ENCODE assay signal across 16 mouse cellular contexts in the genomic region with DNA sequence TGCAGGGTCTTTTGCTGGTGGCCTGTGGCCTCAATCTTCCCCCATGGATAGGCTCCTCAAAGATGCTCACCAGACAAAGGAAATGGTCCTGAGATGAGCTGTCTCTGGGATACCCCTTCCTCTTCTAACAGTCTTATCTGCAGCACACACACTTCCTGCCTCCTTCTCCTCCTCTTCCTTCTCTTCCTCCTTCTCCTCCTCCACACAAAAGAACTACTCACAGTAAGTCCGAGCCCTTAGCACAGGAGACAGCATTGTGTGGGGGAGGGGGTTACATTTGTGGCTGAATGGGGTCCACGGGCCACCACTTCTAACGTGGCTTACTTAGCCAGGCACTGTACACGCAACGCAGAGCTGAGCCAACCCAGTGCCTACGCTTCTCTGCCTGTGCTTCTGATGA. TPM values are rescaled to one million over a fixed set of nuclear protein-coding genes. Genes with fewer than 3 reads are reported as not detected.
DNase-seq lines count a peak whose midpoint lies in the region; ATAC-seq lines count a peak whose summit lies in the region.
"Had no signal": no experiment of that assay in that cellular context is flagged by ENCODE, and none has a peak within 500 bp of the region (broad histone marks: within the 10 kb centered on the region; RNA-seq: fewer than 3 reads in every experiment).

No protein-coding gene starts in this region.

- peak overlapping the region; percentile 77 for H3K27ac ChIP-seq in liver, embryonic 11.5 days (ENCODE audit: low read depth, low read length)
- H3K27ac ChIP-seq in forebrain, embryonic 12.5 days = peak overlapping the region; percentile 79
- peak overlapping the region; percentile 63 for H3K27ac ChIP-seq in hindbrain, embryonic 16.5 days (ENCODE audit: low read depth, low read length)
- H3K27ac ChIP-seq in neural tube, embryonic 14.5 days (ENCODE audit: low read depth, low read length) = 0 out of 2 replicates have a peak overlapping the region, but pooled peaks have one; percentile 31
- H3K27ac ChIP-seq: embryonic facial prominence, embryonic 15.5 days; kidney, embryonic 15.5 days; lung, embryonic 15.5 days had no signal

- ATAC-seq in liver, embryonic 11.5 days (replicated peaks; ENCODE audit: low FRiP score) = peak; percentile 41
- ATAC-seq in forebrain, embryonic 12.5 days (ENCODE audit: low FRiP score) = no peak
- no peak for ATAC-seq in hindbrain, embryonic 16.5 days
- ATAC-seq in neural tube, embryonic 14.5 days (ENCODE audit: low read depth) = no peak

- intact Hi-C loops in gastrocnemius, postnatal 36 days (cut with DNase I) = no loop called here
- intact Hi-C loops in left cerebral cortex, postnatal 36 days (cut with DNase I) = loop anchor here (5.0 kb wide), 1 partner anchor 419 kb away; no protein-coding TSS in a partner anchor

- no peaks in the 10 kb centered on the region for H3K27me3 ChIP-seq in liver, embryonic 11.5 days (replicated peaks; ENCODE audit: control insufficient read depth, insufficient read depth, low read length)
- H3K27me3 ChIP-seq in forebrain, embryonic 12.5 days = no peaks in the 10 kb centered on the region
- no peaks in the 10 kb centered on the region for H3K27me3 ChIP-seq in hindbrain, embryonic 16.5 days (replicated peaks; ENCODE audit: control insufficient read depth, insufficient read depth, low read length)
- no peaks in the 10 kb centered on the region for H3K27me3 ChIP-seq in neural tube, embryonic 14.5 days (ENCODE audit: control insufficient read depth, insufficient read depth, low read length)
- H3K27me3 ChIP-seq: embryonic facial prominence, embryonic 15.5 days; kidney, embryonic 15.5 days; lung, embryonic 15.5 days had no signal

- H3K9ac ChIP-seq in liver, embryonic 11.5 days (ENCODE audit: low read depth, low read length) = no peak overlapping the region
- no peak overlapping the region for H3K9ac ChIP-seq in forebrain, embryonic 12.5 days
- no peak overlapping the region for H3K9ac ChIP-seq in hindbrain, embryonic 16.5 days (ENCODE audit: low read depth, low read length)
- H3K9ac ChIP-seq in neural tube, embryonic 14.5 days (replicated peaks; ENCODE audit: low read depth, low read length) = no peak overlapping the region
- H3K9ac ChIP-seq: embryonic facial prominence, embryonic 15.5 days; kidney, embryonic 15.5 days; lung, embryonic 15.5 days had no signal

- peak overlapping the region; percentile 32; the same call in 1 of the 2 replicates for H3K4me2 ChIP-seq in liver, embryonic 11.5 days
- H3K4me2 ChIP-seq in forebrain, embryonic 12.5 days = no peak overlapping the region
- H3K4me2 ChIP-seq in hindbrain, embryonic 16.5 days (ENCODE audit: low read length) = no peak overlapping the region
- no peak overlapping the region for H3K4me2 ChIP-seq in neural tube, embryonic 14.5 days (ENCODE audit: low read depth, low read length)
- H3K4me2 ChIP-seq: embryonic facial prominence, embryonic 15.5 days; kidney, embryonic 15.5 days; lung, embryonic 15.5 days had no signal

- WGBS in liver, embryonic 11.5 days = 29% methylated on average over 6 of the region's 6 CpGs
- WGBS in forebrain, embryonic 12.5 days = 68% methylated on average over 6 of the region's 6 CpGs
- 67% methylated on average over 6 of the region's 6 CpGs for WGBS in hindbrain, embryonic 16.5 days
- WGBS in neural tube, embryonic 14.5 days = 68% methylated on average over 6 of the region's 6 CpGs

- peaks cover 25% of the 10 kb centered on the region for H3K4me1 ChIP-seq in liver, embryonic 11.5 days (replicated peaks; ENCODE audit: control insufficient read depth, insufficient read depth, low read length)
- peaks cover 28% of the 10 kb centered on the region for H3K4me1 ChIP-seq in forebrain, embryonic 12.5 days
- peaks cover 19% of the 10 kb centered on the region for H3K4me1 ChIP-seq in hindbrain, embryonic 16.5 days (ENCODE audit: control insufficient read depth, insufficient read depth, low read depth, low read length)
- peaks cover 7% of the 10 kb centered on the region; the same call in 1 of the 2 replicates for H3K4me1 ChIP-seq in neural tube, embryonic 14.5 days (ENCODE audit: control insufficient read depth, insufficient read depth, low read length)

- DNase-seq in liver, embryonic 11.5 days (ENCODE audit: low spot score) = no peak
- DNase-seq in liver = no peak
- DNase-seq in gastrocnemius, postnatal 36 days = no peak
- DNase-seq in left cerebral cortex, postnatal 36 days (ENCODE audit: low spot score in 2 of 2) = no peak
- DNase-seq: gastrocnemius, postnatal 14 days; spleen, adult 18-20 months; thymus, postnatal 14 days had no signal

- H3K36me3 ChIP-seq in liver, embryonic 11.5 days (ENCODE audit: control insufficient read depth, insufficient read depth, low read length) = no peaks in the 10 kb centered on the region
- peaks cover 43% of the 10 kb centered on the region for H3K36me3 ChIP-seq in forebrain, embryonic 12.5 days (replicated peaks)
- peaks cover 10% of the 10 kb centered on the region; the same call in 1 of the 2 replicates for H3K36me3 ChIP-seq in hindbrain, embryonic 16.5 days (ENCODE audit: control insufficient read depth, insufficient read depth, low read length)
- peaks cover 26% of the 10 kb centered on the region for H3K36me3 ChIP-seq in neural tube, embryonic 14.5 days (ENCODE audit: control insufficient read depth, insufficient read depth, low read length)
- H3K36me3 ChIP-seq: lung, embryonic 15.5 days had no signal

- H3K4me3 ChIP-seq in liver, embryonic 11.5 days (ENCODE audit: low read depth, low read length) = no peak overlapping the region
- no peak overlapping the region for H3K4me3 ChIP-seq in forebrain, embryonic 12.5 days (replicated peaks)
- no peak overlapping the region for H3K4me3 ChIP-seq in hindbrain, embryonic 16.5 days (ENCODE audit: low read length)
- H3K4me3 ChIP-seq in neural tube, embryonic 14.5 days (ENCODE audit: low read depth, low read length) = no peak overlapping the region
- H3K4me3 ChIP-seq: embryonic facial prominence, embryonic 15.5 days; kidney, embryonic 15.5 days; left cerebral cortex, adult 2 months; lung, embryonic 15.5 days had no signal

- no peaks in the 10 kb centered on the region for H3K9me3 ChIP-seq in liver, embryonic 11.5 days (ENCODE audit: control insufficient read depth, low read length)
- no peaks in the 10 kb centered on the region for H3K9me3 ChIP-seq in forebrain, embryonic 12.5 days
- no peaks in the 10 kb centered on the region for H3K9me3 ChIP-seq in hindbrain, embryonic 16.5 days (ENCODE audit: control insufficient read depth, low read length)
- H3K9me3 ChIP-seq in neural tube, embryonic 14.5 days (ENCODE audit: control insufficient read depth, low read length) = no peaks in the 10 kb centered on the region
- H3K9me3 ChIP-seq: embryonic facial prominence, embryonic 15.5 days; kidney, embryonic 15.5 days; lung, embryonic 15.5 days had no signal

RNA-seq across cellular contexts. Expression of a gene that starts 30.6 kb away (rescaled TPM):
- not detected in 2 replicates for polyA plus RNA-seq in liver, embryonic 11.5 days (2014; fragmentation: Nextera tagmentation; extraction: Ambion mirVana)
- 0.08 TPM in 1 of 2 replicates, not detected in the other for polyA plus RNA-seq in forebrain, embryonic 12.5 days (2016; fragmentation: Nextera tagmentation; extraction: Ambion mirVana)
- 0.05 and 0.06 TPM in 2 replicates for polyA plus RNA-seq in hindbrain, embryonic 16.5 days (2015; fragmentation: Nextera tagmentation; extraction: Ambion mirVana)
- polyA plus RNA-seq in neural tube, embryonic 14.5 days (2014; fragmentation: Nextera tagmentation; extraction: Ambion mirVana) = 0.09 TPM in 1 of 2 replicates, not detected in the other
- total RNA-seq in gastrocnemius, postnatal 36 days (2021) = not detected
- under 1 TPM in 1 of 2 experiments, not detected in 1; 0.15 TPM for total RNA-seq in left cerebral cortex, postnatal 36 days (2021)
- total RNA-seq: adrenal gland, adult 18-20 months; gastrocnemius, postnatal 14 days; neutrophil, adult 5-6 weeks had no signal
- polyA plus RNA-seq: embryonic facial prominence, embryonic 15.5 days; kidney, embryonic 15.5 days; lung, embryonic 15.5 days had no signal

RNA-seq across cellular contexts. Expression of a gene that starts 42.8 kb away (rescaled TPM):
- polyA plus RNA-seq in liver, embryonic 11.5 days (2014; fragmentation: Nextera tagmentation; extraction: Ambion mirVana) = not detected in 2 replicates
- not detected in 2 replicates for polyA plus RNA-seq in forebrain, embryonic 12.5 days (2016; fragmentation: Nextera tagmentation; extraction: Ambion mirVana)
- polyA plus RNA-seq in hindbrain, embryonic 16.5 days (2015; fragmentation: Nextera tagmentation; extraction: Ambion mirVana) = not detected in 2 replicates
- polyA plus RNA-seq in neural tube, embryonic 14.5 days (2014; fragmentation: Nextera tagmentation; extraction: Ambion mirVana) = not detected in 2 replicates
- total RNA-seq in gastrocnemius, postnatal 36 days (2021) = not detected
- total RNA-seq in left cerebral cortex, postnatal 36 days (2021) = not detected
- total RNA-seq: adrenal gland, adult 18-20 months; gastrocnemius, postnatal 14 days; left cerebral cortex, adult 2 months; neutrophil, adult 5-6 weeks had no signal
- polyA plus RNA-seq: embryonic facial prominence, embryonic 15.5 days; kidney, embryonic 15.5 days; lung, embryonic 15.5 days had no signal

RNA-seq across cellular contexts. Expression of a gene that starts 50.5 kb away (rescaled TPM):
- polyA plus RNA-seq in liver, embryonic 11.5 days (2014; fragmentation: Nextera tagmentation; extraction: Ambion mirVana) = 35.4 and 37.5 TPM in 2 replicates
- polyA plus RNA-seq in forebrain, embryonic 12.5 days (2016; fragmentation: Nextera tagmentation; extraction: Ambion mirVana) = 105 and 111 TPM in 2 replicates
- 31.6 and 45.7 TPM in 2 replicates for polyA plus RNA-seq in hindbrain, embryonic 16.5 days (2015; fragmentation: Nextera tagmentation; extraction: Ambion mirVana)
- polyA plus RNA-seq in neural tube, embryonic 14.5 days (2014; fragmentation: Nextera tagmentation; extraction: Ambion mirVana) = 83.6 and 91.2 TPM in 2 replicates
- total RNA-seq in gastrocnemius, postnatal 36 days (2021) = 10 to 100 TPM; 14.7 to 20.4 TPM
- 10 to 100 TPM; 95.6 to 96.1 TPM for total RNA-seq in left cerebral cortex, postnatal 36 days (2021)
